Mouse (Mus musculus) midbrain, postnatal 0 days (tissue): ENCODE measurements around the gene A730061H03Rik. TPM values are rescaled to one million over a fixed set of nuclear protein-coding genes. Genes with fewer than 3 reads are reported as not detected.

ENCODE experiments used
- ATAC-seq: fragments of 200-750 bp; cut with Nextera tagmentation; 2 replicates; pipeline ENCODE4 v1.8.0; 2017; ENCODE audit warnings: moderate number of reproducible peaks, mild to moderate bottlenecking, moderate TSS enrichment, moderate library complexity; ENCODE audit not compliant: low FRiP score
- DNase-seq: peaks from one replicate; pipeline ENCODE4 v3.0.0-alpha.2; 2015; ENCODE audit warnings: low spot score
- H3K27ac ChIP-seq: fragments of 300-500 bp; sonication (generic); 2 replicates; pipeline ENCODE4 v1.5.1; 2014; ENCODE audit warnings: low read depth, mild to moderate bottlenecking, low read length, mixed read lengths
- H3K27me3 ChIP-seq: fragments of 300-500 bp; sonication (generic); 2 replicates; pipeline ENCODE4 v1.6.1; 2014; ENCODE audit warnings: low read length, control low read depth, mixed read lengths; ENCODE audit not compliant: insufficient read depth
- H3K36me3 ChIP-seq: fragments of 300-500 bp; sonication (generic); 2 replicates; pipeline ENCODE4 v1.6.1; 2014; ENCODE audit warnings: low read length, control low read depth, mixed read lengths; ENCODE audit not compliant: insufficient read depth
- H3K4me1 ChIP-seq: fragments of 300-500 bp; sonication (generic); 2 replicates; pipeline ENCODE4 v1.6.1; 2014; ENCODE audit warnings: mild to moderate bottlenecking, control low read depth, antibody characterized with exemption, low read length, mixed read lengths; ENCODE audit not compliant: insufficient read depth
- H3K4me2 ChIP-seq: fragments of 300-500 bp; sonication (generic); 2 replicates; pipeline ENCODE4 v1.6.1; 2014; ENCODE audit warnings: low read depth, mild to moderate bottlenecking, low read length, mixed read lengths; ENCODE audit not compliant: poor library complexity, severe bottlenecking
- H3K4me3 ChIP-seq: fragments of 300-500 bp; sonication (generic); 2 replicates; pipeline ENCODE4 v1.5.1; 2014; ENCODE audit warnings: low read depth, mild to moderate bottlenecking, low read length, moderate library complexity
- H3K9ac ChIP-seq: fragments of 300-500 bp; sonication (generic); replicated peaks from 2 replicates; pipeline ENCODE4 v1.6.1; 2014; ENCODE audit warnings: mild to moderate bottlenecking, low read length, moderate library complexity, mixed read lengths; ENCODE audit not compliant: poor library complexity, severe bottlenecking
- H3K9me3 ChIP-seq: fragments of 300-500 bp; sonication (generic); 2 replicates; pipeline ENCODE4 v1.6.1; 2016; ENCODE audit warnings: low read length, control low read depth
- CTCF ChIP-seq: IDR thresholded peaks from 2 replicates; pipeline ENCODE4 v1.5.1; 2016; ENCODE audit warnings: antibody characterized with exemption, mild to moderate bottlenecking
- WGBS: fragments of 180-500 bp; shearing (Covaris S2); extraction: QIAGEN DNeasy Blood & Tissue Kit; methylation state at CpG from one replicate; pipeline ENCODE4 v1.1.7; 2014; 5-methylcytosine and 5-hydroxymethylcytosine counted together
- polyA plus RNA-seq: library from polyadenylated mRNA; unstranded; fragments of >200 nt; fragmentation: Nextera tagmentation; extraction: Ambion mirVana; gene quantifications from 2 replicates; pipeline ENCODE4 v1.2.1, GENCODE M21; 2015
- total RNA-seq: library from RNA; depleted of rRNA; stranded (reverse); fragments of >200 nt; gene quantifications from 2 replicates; pipeline ENCODE4 v1.2.3, GENCODE M21; 2014

The A730061H03Rik gene
- total and polyA plus RNA-seq, 2 experiments from 2014 or later, result 0.69 to 5.4 TPM

GRCm38 (mm10) chr14:55558740-55559448 lies 1.3 kb downstream of the A730061H03Rik start:
- Histone ChIP-seq H3K36me3 (peaks cover 10% of the 10 kb centered on the region), H3K4me1 (peaks cover 7% of the 10 kb centered on the region; the same call in 1 of the 2 replicates), H3K9ac (peak overlapping the region; percentile 71; the same call in 1 of the 2 replicates), H3K4me2 (peak overlapping the region; percentile 76), H3K27me3 (no peaks in the 10 kb centered on the region), H3K27ac (peak overlapping the region; percentile 97; the same call in 1 of the 2 replicates), H3K4me3 (peak overlapping the region; percentile 49), H3K9me3 (no peaks in the 10 kb centered on the region)
- DNase-seq (no peak), ATAC-seq (no peak)
- 0 out of 2 replicates have a peak, but pooled peaks have one; percentile 3 for TF ChIP-seq CTCF
- WGBS, result 55% methylated on average over 6 of the region's 6 CpGs

GRCm38 (mm10) chr14:55557587-55557986 lies 2.6 kb downstream of the A730061H03Rik start:
- no peak overlapping the region for H3K4me2 ChIP-seq
- no peak overlapping the region for H3K27ac ChIP-seq
- peaks cover 7% of the 10 kb centered on the region; the same call in 1 of the 2 replicates for H3K4me1 ChIP-seq
- H3K9ac ChIP-seq, result no peak overlapping the region
- no peaks in the 10 kb centered on the region for H3K36me3 ChIP-seq
- no peak for TF ChIP-seq CTCF
- no peaks in the 10 kb centered on the region for H3K27me3 ChIP-seq
- no peaks in the 10 kb centered on the region for H3K9me3 ChIP-seq
- ATAC-seq (no peak), DNase-seq (no peak)
- no peak overlapping the region for H3K4me3 ChIP-seq
- 92% methylated on average over 3 of the region's 3 CpGs for WGBS

GRCm38 (mm10) chr14:55557003-55557402 lies 3.2 kb downstream of the A730061H03Rik start:
- Histone ChIP-seq H3K27ac (no peak overlapping the region), H3K36me3 (no peaks in the 10 kb centered on the region), H3K9me3 (no peaks in the 10 kb centered on the region), H3K4me3 (no peak overlapping the region), H3K4me1 (peaks cover 7% of the 10 kb centered on the region; the same call in 1 of the 2 replicates), H3K27me3 (no peaks in the 10 kb centered on the region), H3K9ac (no peak overlapping the region), H3K4me2 (no peak overlapping the region)
- no peak for ATAC-seq
- 29% methylated on average over 5 of the region's 5 CpGs for WGBS
- DNase-seq, result peak; percentile 74
- TF ChIP-seq CTCF, result peak; percentile 86

GRCm38 (mm10) chr14:55555788-55556187 lies 4.4 kb downstream of the A730061H03Rik start:
- peaks cover 9% of the 10 kb centered on the region; the same call in 1 of the 2 replicates for H3K36me3 ChIP-seq
- H3K4me2 ChIP-seq, result no peak overlapping the region
- H3K27ac ChIP-seq, result no peak overlapping the region
- no peak for TF ChIP-seq CTCF
- DNase-seq, result no peak
- H3K4me1 ChIP-seq, result no peaks in the 10 kb centered on the region
- no peak for ATAC-seq
- H3K9ac ChIP-seq, result no peak overlapping the region
- WGBS, result 79% methylated on average over 3 of the region's 3 CpGs
- H3K9me3 ChIP-seq, result no peaks in the 10 kb centered on the region
- H3K27me3 ChIP-seq, result no peaks in the 10 kb centered on the region
- no peak overlapping the region for H3K4me3 ChIP-seq

GRCm38 (mm10) chr14:55554635-55555034 lies 5.6 kb downstream of the A730061H03Rik start:
- DNase-seq, result no peak
- peaks cover 9% of the 10 kb centered on the region for H3K36me3 ChIP-seq
- H3K4me1 ChIP-seq, result no peaks in the 10 kb centered on the region

GRCm38 (mm10) chr14:55551794-55552193 lies 8.4 kb downstream of the A730061H03Rik start:
- Histone ChIP-seq H3K4me2 (no peak overlapping the region), H3K9me3 (no peaks in the 10 kb centered on the region), H3K27me3 (no peaks in the 10 kb centered on the region), H3K36me3 (peaks cover 28% of the 10 kb centered on the region), H3K4me3 (no peak overlapping the region), H3K4me1 (no peaks in the 10 kb centered on the region), H3K27ac (no peak overlapping the region), H3K9ac (no peak overlapping the region)
- 92% methylated on average over 8 of the region's 8 CpGs for WGBS
- no peak for TF ChIP-seq CTCF
- DNase-seq, result no peak
- ATAC-seq, result no peak

More at GRCm38 (mm10) chr14:55554635-55555034, 5.6 kb downstream of the A730061H03Rik start:
- Histone ChIP-seq H3K4me2 (no peak overlapping the region), H3K9me3 (no peaks in the 10 kb centered on the region), H3K27me3 (no peaks in the 10 kb centered on the region), H3K9ac (no peak overlapping the region), H3K27ac (no peak overlapping the region), H3K4me3 (no peak overlapping the region)
- no peak for TF ChIP-seq CTCF
- no peak for ATAC-seq
